Mouse (Mus musculus): ENCODE measurements around the gene Spindoc. TPM values are rescaled to one million over a fixed set of nuclear protein-coding genes. Genes with fewer than 3 reads are reported as not detected.

The Spindoc gene
- total and polyA plus RNA-seq, 3 experiments: 13.0 to 54.1 TPM; not detected in 1

DNA sequence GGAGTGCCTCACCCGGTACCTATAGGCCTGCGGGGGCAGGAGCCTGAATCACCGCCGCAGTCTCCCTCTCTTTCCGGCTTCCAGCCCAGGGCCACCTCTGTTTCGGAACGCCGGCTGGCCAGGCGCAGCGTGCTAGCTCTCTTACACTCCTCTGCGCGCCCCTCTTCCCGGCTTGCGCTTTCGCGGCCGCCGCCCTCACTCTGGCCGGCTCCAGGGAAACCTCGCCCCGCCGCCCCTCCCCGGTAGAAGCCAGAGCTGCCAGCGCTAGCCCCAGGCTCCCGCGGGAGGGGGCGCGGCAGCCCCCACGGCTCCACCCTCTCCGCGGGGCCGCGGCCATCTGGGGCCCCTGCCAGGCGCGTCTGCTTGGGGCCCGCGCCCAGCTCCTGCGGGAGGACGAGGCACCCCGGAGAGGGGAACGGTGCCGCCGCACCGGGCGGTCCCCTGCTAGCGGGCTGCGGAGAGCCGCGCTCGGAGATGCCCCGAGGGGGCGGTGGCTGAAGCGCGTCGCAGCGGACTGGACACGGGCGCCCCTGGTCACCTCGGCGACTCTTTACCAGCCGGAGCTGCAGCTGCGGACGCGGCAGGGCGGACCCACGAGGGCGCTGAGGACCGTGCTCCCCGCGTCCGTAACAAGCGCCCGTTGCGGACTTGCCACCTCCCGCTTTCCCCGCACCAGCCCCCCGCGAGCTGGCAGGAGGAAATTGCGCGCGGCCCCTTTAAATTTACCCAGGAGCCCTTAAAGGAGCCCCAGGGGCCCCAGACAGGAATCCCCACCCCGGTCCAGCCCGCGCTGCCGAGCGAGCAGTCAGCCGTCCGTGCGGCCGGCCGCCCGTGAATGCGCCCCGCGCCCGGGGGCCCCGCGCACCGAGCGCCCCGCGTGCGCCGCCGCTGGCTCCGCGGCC lies 34.3 kb upstream of the Spindoc start, which contains the start of gene 2700081O15Rik (continued):
- TF ChIP-seq ZMIZ1 (IDR thresholded peaks at IDR 0.05; ENCODE audit: low read depth, low read length): 0 out of 2 replicates have a peak, but pooled peaks have one; percentile 20
- no peak for TF ChIP-seq CHD2 (IDR thresholded peaks at IDR 0.05; ENCODE audit: low read length)
- no peak; the same call in 1 of the 2 replicates for TF ChIP-seq MAZ (IDR thresholded peaks at IDR 0.05; ENCODE audit: low read depth, low read length)
- peak; percentile 14 to 52; a peak in 1 of 4 replicates for TF ChIP-seq POLR2A (IDR thresholded peaks at IDR 0.05; ENCODE audit: control insufficient read depth in 1 of 2, insufficient read depth in 1 of 2, low read depth in 1 of 2, low read length in 2 of 2, poor library complexity in 1 of 2)
- TF ChIP-seq JUND (IDR thresholded peaks at IDR 0.05; ENCODE audit: low read depth, low read length): no peak
- 0 out of 2 replicates have a peak, but pooled peaks have one; percentile 50 for TF ChIP-seq CHD1 (IDR thresholded peaks at IDR 0.05; ENCODE audit: low read depth, low read length)
- no peak for TF ChIP-seq TBP (IDR thresholded peaks at IDR 0.05; ENCODE audit: low read depth, low read length)
- TF ChIP-seq KAT2A (conservative IDR thresholded peaks at IDR 0.05; ENCODE audit: low read depth, low read length): no peak; the same call in 1 of the 2 replicates
- no peak for TF ChIP-seq USF2 (IDR thresholded peaks at IDR 0.05; ENCODE audit: borderline replicate concordance in 1 of 2, insufficient read depth in 1 of 2, low read depth in 1 of 2, low read length in 2 of 2)
- no peak for TF ChIP-seq NRF1 (IDR thresholded peaks at IDR 0.05; ENCODE audit: insufficient read depth, low read depth, low read length, poor library complexity, severe bottlenecking)
- no peak for TF ChIP-seq ZKSCAN1 (IDR thresholded peaks at IDR 0.05; ENCODE audit: low read depth, low read length)
- TF ChIP-seq E2F4 (IDR thresholded peaks at IDR 0.05; ENCODE audit: borderline replicate concordance, low read depth, low read length): no peak
- no peak for TF ChIP-seq POLR2AphosphoS5 (IDR thresholded peaks at IDR 0.05; ENCODE audit: borderline replicate concordance, low read depth, low read length)
- TF ChIP-seq RAD21 (IDR thresholded peaks at IDR 0.05; ENCODE audit: low read depth, low read length): no peak
- peak; percentile 78 for TF ChIP-seq HCFC1 (IDR thresholded peaks at IDR 0.05; ENCODE audit: low read depth, low read length)
- no peak for TF ChIP-seq ETS1 (IDR thresholded peaks at IDR 0.05; ENCODE audit: low read depth, low read length)
- no peak for TF ChIP-seq EP300 (IDR thresholded peaks at IDR 0.05; ENCODE audit: low read depth in 1 of 2, low read length in 2 of 2)
- no peak for TF ChIP-seq RCOR1 (IDR thresholded peaks at IDR 0.05; ENCODE audit: low read depth, low read length)
- peak; percentile 27; the same call in 1 of the 2 replicates for TF ChIP-seq MXI1 (IDR thresholded peaks at IDR 0.05; ENCODE audit: low read depth, low read length)
- no peak for TF ChIP-seq ZNF384 (IDR thresholded peaks at IDR 0.05; ENCODE audit: low read depth, low read length)
- TF ChIP-seq SIN3A (IDR thresholded peaks at IDR 0.05; ENCODE audit: low read length): peak; percentile 81
- no peak for TF ChIP-seq TCF12 (IDR thresholded peaks at IDR 0.05; ENCODE audit: low read depth, low read length)
